Mouse (Mus musculus): Measurements from ENCODE around the gene Vapb. TPM values are rescaled to one million over a fixed set of nuclear protein-coding genes. Genes with fewer than 3 reads are reported as not detected.

The Vapb gene
- polyA plus RNA-seq, 1 experiment from 2014 or later, result 14.8 TPM

GRCm38 (mm10) chr2:173775556-173775955 is 38.2 kb downstream of the Vapb start:
- no peaks in the 10 kb centered on the region for H3K9me3 ChIP-seq
- no peaks in the 10 kb centered on the region for H3K27me3 ChIP-seq
- H3K4me1 ChIP-seq, result peaks cover 58% of the 10 kb centered on the region
- H3K9ac ChIP-seq (replicated peaks), result 0 out of 2 replicates have a peak overlapping the region, but pooled peaks have one; percentile 16
- no peak overlapping the region for H3K4me3 ChIP-seq
- no peak overlapping the region for H3K4me2 ChIP-seq (replicated peaks)
- WGBS, result 29% methylated on average over 3 of the region's 3 CpGs
- peak overlapping the region; percentile 83 for H3K27ac ChIP-seq (replicated peaks)
- ATAC-seq (ENCODE audit: low FRiP score, low read depth), result peak; percentile 18; the same call in 1 of the 2 replicates
- peaks cover 24% of the 10 kb centered on the region for H3K36me3 ChIP-seq

- Histone ChIP-seq H3K27ac (replicated peaks) (peak overlapping the region; percentile 83), H3K27me3 (no peaks in the 10 kb centered on the region), H3K36me3 (peaks cover 24% of the 10 kb centered on the region), H3K9me3 (no peaks in the 10 kb centered on the region), H3K4me1 (peaks cover 57% of the 10 kb centered on the region), H3K4me2 (replicated peaks) (no peak overlapping the region), H3K9ac (replicated peaks) (peak overlapping the region; percentile 31; the same call in 1 of the 2 replicates), H3K4me3 (no peak overlapping the region)
- 7% methylated on average over 9 of the region's 9 CpGs for WGBS
- 0 out of 2 replicates have a peak, but pooled peaks have one; percentile 41 for ATAC-seq (ENCODE audit: low FRiP score, low read depth)
Measured at GRCm38 (mm10) chr2:173776108-173776507, 38.8 kb downstream of the Vapb start.

- peaks cover 36% of the 10 kb centered on the region for H3K4me1 ChIP-seq
- H3K27me3 ChIP-seq, result no peaks in the 10 kb centered on the region
- H3K36me3 ChIP-seq, result peaks cover 36% of the 10 kb centered on the region
- no peak overlapping the region for H3K4me3 ChIP-seq
- H3K27ac ChIP-seq (replicated peaks), result peak overlapping the region; percentile 76
- no peak for ATAC-seq (ENCODE audit: low FRiP score, low read depth)
- H3K4me2 ChIP-seq (replicated peaks), result no peak overlapping the region
- no peaks in the 10 kb centered on the region for H3K9me3 ChIP-seq
- WGBS, result 64% methylated on average over 5 of the region's 5 CpGs
- H3K9ac ChIP-seq (replicated peaks), result no peak overlapping the region
Measured at GRCm38 (mm10) chr2:173780931-173781330, 43.6 kb downstream of the Vapb start.

- 85% methylated on average over 3 of the region's 3 CpGs for WGBS
- no peaks in the 10 kb centered on the region for H3K27me3 ChIP-seq
- H3K9me3 ChIP-seq, result no peaks in the 10 kb centered on the region
- H3K27ac ChIP-seq (replicated peaks), result no peak overlapping the region
- no peak for ATAC-seq (ENCODE audit: low FRiP score, low read depth)
- no peak overlapping the region for H3K4me3 ChIP-seq
- no peak overlapping the region for H3K4me2 ChIP-seq (replicated peaks)
- no peak overlapping the region for H3K9ac ChIP-seq (replicated peaks)
- H3K36me3 ChIP-seq, result peaks cover 19% of the 10 kb centered on the region
- H3K4me1 ChIP-seq, result peaks cover 22% of the 10 kb centered on the region
Measured at GRCm38 (mm10) chr2:173784366-173784765, 47.1 kb downstream of the Vapb start.

GRCm38 (mm10) chr2:173784884-173785283 is 47.6 kb downstream of the Vapb start:
- Histone ChIP-seq H3K4me1 (peaks cover 22% of the 10 kb centered on the region), H3K9ac (replicated peaks) (no peak overlapping the region), H3K9me3 (no peaks in the 10 kb centered on the region), H3K27ac (replicated peaks) (no peak overlapping the region), H3K4me2 (replicated peaks) (no peak overlapping the region), H3K4me3 (no peak overlapping the region), H3K36me3 (peaks cover 18% of the 10 kb centered on the region), H3K27me3 (no peaks in the 10 kb centered on the region)
- WGBS, result 84% methylated on average over 6 of the region's 6 CpGs
- no peak for ATAC-seq (ENCODE audit: low FRiP score, low read depth)

- H3K4me3 ChIP-seq, result 0 out of 2 replicates have a peak overlapping the region, but pooled peaks have one; percentile 4
Measured at GRCm38 (mm10) chr2:173789945-173790804, 52.9 kb downstream of the Vapb start.

GRCm38 (mm10) chr2:173791904-173792757 is 54.8 kb downstream of the Vapb start:
- Histone ChIP-seq H3K4me3 (no peak overlapping the region), H3K4me1 (peaks cover 49% of the 10 kb centered on the region), H3K27ac (replicated peaks) (peak overlapping the region; percentile 47), H3K27me3 (no peaks in the 10 kb centered on the region), H3K9ac (replicated peaks) (no peak overlapping the region), H3K4me2 (replicated peaks) (no peak overlapping the region), H3K9me3 (no peaks in the 10 kb centered on the region), H3K36me3 (no peaks in the 10 kb centered on the region)
- WGBS, result 58% methylated on average over 20 of the region's 20 CpGs
- peak; percentile 14 for ATAC-seq (ENCODE audit: low FRiP score, low read depth)

More at GRCm38 (mm10) chr2:173789945-173790804, 52.9 kb downstream of the Vapb start:
- 10% methylated on average over 19 of the region's 23 CpGs for WGBS
- Histone ChIP-seq H3K9ac (replicated peaks) (peak overlapping the region; percentile 15; the same call in 1 of the 2 replicates), H3K27ac (replicated peaks) (peak overlapping the region; percentile 78), H3K27me3 (no peaks in the 10 kb centered on the region), H3K36me3 (no peaks in the 10 kb centered on the region), H3K9me3 (no peaks in the 10 kb centered on the region), H3K4me2 (replicated peaks) (peak overlapping the region; percentile 28), H3K4me1 (peaks cover 44% of the 10 kb centered on the region)
- peak; percentile 74 for ATAC-seq (ENCODE audit: low FRiP score, low read depth)

- no peak overlapping the region for H3K4me3 ChIP-seq
- no peak for ATAC-seq (ENCODE audit: low FRiP score, low read depth)
- H3K36me3 ChIP-seq, result no peaks in the 10 kb centered on the region
- H3K4me1 ChIP-seq, result peaks cover 48% of the 10 kb centered on the region
- WGBS, result 94% methylated on average over 12 of the region's 12 CpGs
- no peak overlapping the region for H3K27ac ChIP-seq (replicated peaks)
- H3K9me3 ChIP-seq, result no peaks in the 10 kb centered on the region
- H3K4me2 ChIP-seq (replicated peaks), result no peak overlapping the region
- no peak overlapping the region for H3K9ac ChIP-seq (replicated peaks)
- H3K27me3 ChIP-seq, result no peaks in the 10 kb centered on the region
Measured at GRCm38 (mm10) chr2:173794018-173794417, 56.7 kb downstream of the Vapb start.

- H3K4me3 ChIP-seq, result no peak overlapping the region
- WGBS, result 88% methylated on average over 20 of the region's 21 CpGs
- H3K9ac ChIP-seq (replicated peaks), result no peak overlapping the region
- H3K27ac ChIP-seq (replicated peaks), result no peak overlapping the region
- no peak for ATAC-seq (ENCODE audit: low FRiP score, low read depth)
- no peak overlapping the region for H3K4me2 ChIP-seq (replicated peaks)
- H3K9me3 ChIP-seq, result no peaks in the 10 kb centered on the region
- H3K36me3 ChIP-seq, result no peaks in the 10 kb centered on the region
- peaks cover 40% of the 10 kb centered on the region for H3K4me1 ChIP-seq
- no peaks in the 10 kb centered on the region for H3K27me3 ChIP-seq
Measured at GRCm38 (mm10) chr2:173794531-173795510, 57.5 kb downstream of the Vapb start.

- Histone ChIP-seq H3K9me3 (no peaks in the 10 kb centered on the region), H3K4me1 (peaks cover 28% of the 10 kb centered on the region), H3K9ac (replicated peaks) (no peak overlapping the region), H3K4me3 (no peak overlapping the region), H3K27ac (replicated peaks) (no peak overlapping the region), H3K4me2 (replicated peaks) (no peak overlapping the region), H3K36me3 (no peaks in the 10 kb centered on the region), H3K27me3 (no peaks in the 10 kb centered on the region)
- WGBS, result 78% methylated on average over 15 of the region's 15 CpGs
- no peak for ATAC-seq (ENCODE audit: low FRiP score, low read depth)
Measured at GRCm38 (mm10) chr2:173795801-173796673, 58.7 kb downstream of the Vapb start.

All from midbrain, embryonic 12.5 days (tissue).